Mouse (Mus musculus) frontal cortex, postnatal 10 days (tissue): Measurements from ENCODE around the gene Il10.

ENCODE experiments used
- DNase-seq, 2 experiments: peaks; one replicate each; pipeline ENCODE4 v3.0.0; 2022; ENCODE audit warnings: low spot score in 2 of 2, mixed read lengths in 1 of 2

The Il10 gene

GRCm38 (mm10) chr1:131049361-131049806, 29.7 kb downstream of the Il10 start:
- DNase-seq, result no peak

DNA sequence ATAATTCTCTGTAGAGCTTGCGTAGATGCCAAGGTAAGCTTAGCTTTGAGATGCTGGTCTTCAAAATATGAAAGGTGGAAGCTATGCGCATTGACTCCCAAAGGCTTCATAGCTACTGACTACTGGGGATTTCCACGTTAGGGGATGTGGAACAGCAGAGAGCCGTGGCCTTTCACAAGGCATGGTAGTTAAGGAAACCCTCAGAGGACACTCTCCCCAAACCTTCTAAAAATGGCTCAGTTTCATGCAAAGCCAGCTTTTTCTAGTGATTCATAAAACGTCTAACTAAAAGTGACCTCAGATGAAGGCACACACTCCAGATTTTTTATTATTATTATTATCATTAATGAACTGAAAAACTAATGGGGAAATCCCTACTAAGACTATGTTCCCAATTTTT, 30.4 kb downstream of the Il10 start:
- no peak for DNase-seq

GRCm38 (mm10) chr1:131050617-131051016, 31.0 kb downstream of the Il10 start:
- no peak for DNase-seq

GRCm38 (mm10) chr1:131051073-131051472, 31.4 kb downstream of the Il10 start:
- DNase-seq, result no peak

DNA sequence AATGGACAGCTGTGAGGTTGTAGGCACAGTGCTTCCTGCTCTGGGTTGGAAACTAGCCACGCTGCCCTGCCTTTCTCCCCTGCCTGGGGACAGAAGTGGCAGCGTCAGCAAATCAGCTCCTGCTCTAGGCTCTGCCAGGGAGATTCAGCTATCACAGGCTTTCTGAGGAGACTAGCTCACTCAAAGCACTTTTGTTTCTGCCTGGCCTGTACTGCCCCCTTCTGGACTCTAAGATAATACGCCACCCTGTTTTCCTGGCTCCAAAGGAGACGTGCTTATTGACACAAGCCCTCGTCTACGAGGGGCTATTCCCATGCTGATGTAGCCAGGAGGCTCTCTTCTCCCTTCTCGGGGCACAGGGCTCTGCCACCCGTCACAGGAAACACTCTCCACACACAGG, 33.6 kb downstream of the Il10 start:
- DNase-seq, result peak; percentile 66

DNA sequence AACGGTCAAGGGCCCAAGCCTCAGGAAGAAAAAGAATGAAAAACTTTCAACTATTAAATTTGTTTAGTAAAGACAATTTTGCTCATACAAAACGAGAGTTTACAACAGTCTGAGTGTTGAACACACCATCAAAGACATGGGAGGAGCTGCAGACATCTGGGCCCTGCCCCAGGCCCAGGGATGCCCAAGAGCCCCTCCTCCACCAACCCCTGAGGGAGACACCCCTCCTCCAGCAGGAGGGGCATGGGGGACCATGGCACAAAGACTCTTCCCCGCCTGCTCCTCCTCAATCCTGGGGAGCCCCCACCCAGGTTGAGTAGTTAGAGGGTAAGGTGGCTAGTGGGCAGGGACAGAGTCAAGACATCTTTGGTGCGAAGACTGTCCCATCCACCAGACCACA, 34.0 kb downstream of the Il10 start:
- no peak for DNase-seq

DNA sequence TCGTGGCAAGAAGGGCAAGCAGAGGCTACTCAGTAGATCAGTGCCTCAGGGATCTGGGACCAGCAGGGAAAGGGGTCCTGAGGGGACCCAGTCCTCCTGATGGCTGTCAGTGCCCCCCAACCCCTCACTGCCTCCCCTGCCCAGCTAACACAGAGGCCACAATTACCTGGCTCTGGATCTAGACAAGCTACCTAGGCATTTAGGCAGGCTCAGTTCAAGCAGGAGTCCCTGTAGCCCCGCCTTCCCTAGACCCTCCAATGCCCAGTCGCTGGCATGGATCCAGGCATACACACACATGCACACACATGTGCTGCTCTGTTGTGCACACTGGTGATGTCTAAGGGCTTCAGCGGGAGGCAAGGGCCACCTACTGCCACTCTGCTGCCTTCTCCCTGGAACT, 34.6 kb downstream of the Il10 start:
- DNase-seq, result no peak

GRCm38 (mm10) chr1:131058431-131058830, 38.8 kb downstream of the Il10 start:
- DNase-seq, result no peak

- DNase-seq, result no peak
These were observed 39.8 kb downstream of the Il10 start for GRCm38 (mm10) chr1:131059411-131059810.

DNA sequence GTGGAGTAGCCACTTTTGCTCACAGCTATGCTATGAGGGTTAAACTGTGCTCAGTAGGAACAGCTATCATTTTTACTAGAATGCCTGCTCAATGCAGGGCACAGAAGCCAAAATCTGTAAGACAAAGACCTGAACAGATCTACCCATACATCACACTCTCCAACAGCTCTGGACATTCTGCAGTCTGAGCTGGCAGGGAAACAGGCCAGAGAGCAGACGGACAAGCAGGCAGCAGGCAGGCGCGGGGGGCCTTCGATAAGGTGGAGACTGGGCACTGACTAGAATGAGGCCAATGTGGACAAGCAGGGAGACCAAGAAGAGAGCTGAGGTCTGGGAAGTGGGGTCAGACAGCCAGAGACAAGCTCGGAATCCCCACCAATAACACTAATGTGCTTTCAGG, 40.2 kb downstream of the Il10 start:
- no peak for DNase-seq

DNA sequence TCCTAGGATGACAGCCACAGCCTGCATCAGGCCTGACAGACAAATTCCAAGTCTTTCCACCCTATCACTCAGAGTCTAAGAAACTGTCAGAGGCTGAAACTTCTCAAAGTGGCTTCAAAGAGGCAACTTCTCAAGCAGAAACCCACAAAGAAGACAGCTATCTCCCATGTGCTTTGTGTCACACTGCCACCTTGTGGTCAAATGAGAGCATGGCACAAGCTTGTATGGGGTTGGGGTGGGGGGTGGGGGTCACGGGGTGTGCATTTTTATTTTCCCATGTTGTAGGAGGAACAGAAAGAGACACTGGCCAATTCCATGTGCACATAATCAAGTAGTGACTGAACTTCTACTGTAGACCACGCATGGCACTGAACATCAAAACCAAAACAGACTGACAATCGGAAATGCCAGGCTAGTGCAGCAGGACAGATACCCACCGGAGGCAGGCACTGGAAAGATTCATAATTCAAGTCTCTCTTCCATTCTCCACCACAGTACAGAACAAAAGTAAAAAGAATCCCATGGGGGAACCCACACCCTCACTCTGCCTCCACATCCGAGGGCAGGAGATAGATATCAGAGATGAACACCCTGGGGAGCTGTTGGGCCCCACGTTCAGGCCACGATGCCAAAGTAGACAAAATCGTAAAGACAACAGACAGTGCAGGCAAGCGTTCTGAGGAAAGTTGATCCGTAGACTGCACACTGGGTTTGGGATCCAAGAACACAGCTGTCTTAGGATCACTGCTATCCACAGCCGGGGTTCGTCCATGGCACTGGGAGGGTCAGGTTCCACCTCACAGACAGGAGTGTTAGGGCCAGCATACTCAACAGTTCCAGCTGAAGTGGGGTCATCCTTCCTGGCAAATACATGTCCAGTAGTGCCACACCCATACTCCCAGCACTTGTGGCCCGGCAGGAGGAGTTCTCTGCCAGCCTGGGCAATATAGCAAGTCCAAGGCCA, 40.9 kb downstream of the Il10 start:
- peak in 1 of 2 experiments; percentile 34 for DNase-seq

GRCm38 (mm10) chr1:131061740-131062254, 42.2 kb downstream of the Il10 start:
- DNase-seq, result no peak

GRCm38 (mm10) chr1:131062821-131063220, 43.2 kb downstream of the Il10 start:
- peak in 1 of 2 experiments; percentile 55 for DNase-seq

- no peak for DNase-seq
These were observed 44.6 kb downstream of the Il10 start for GRCm38 (mm10) chr1:131064202-131064601.

DNA sequence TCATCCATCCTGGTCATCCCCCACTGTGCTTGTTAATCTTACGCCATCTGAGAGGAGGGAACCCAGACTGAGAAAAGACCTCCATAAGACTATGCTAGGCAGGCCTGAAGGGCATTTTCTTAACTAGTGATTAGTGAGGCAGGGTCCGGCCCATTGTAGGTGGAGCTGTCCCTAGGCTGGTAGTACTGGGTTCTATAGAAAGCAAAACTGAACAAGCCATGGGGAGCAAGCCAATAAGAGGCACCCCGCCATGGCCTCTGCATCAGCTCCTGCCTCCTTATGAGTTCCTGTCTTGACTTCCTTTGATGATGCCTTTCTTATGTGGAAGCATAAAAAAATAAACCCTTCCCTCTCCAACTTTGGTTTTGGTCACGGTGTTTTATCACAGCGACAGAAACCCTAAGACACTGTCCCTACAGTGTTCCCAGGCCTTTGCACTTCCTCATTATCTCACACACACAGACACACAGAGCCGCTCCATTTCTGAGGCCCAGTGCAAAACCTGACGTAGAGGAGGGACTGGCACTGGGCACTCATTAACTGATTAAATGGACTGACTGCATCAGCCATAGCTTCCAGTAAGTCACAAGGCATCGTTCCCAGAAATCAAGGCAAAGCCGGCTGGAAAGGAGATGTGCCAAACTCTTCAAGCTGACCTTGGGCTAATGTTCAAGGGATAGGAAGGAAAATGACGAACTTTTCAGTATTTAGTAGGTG, 48.5 kb downstream of the Il10 start:
- DNase-seq, result no peak

DNA sequence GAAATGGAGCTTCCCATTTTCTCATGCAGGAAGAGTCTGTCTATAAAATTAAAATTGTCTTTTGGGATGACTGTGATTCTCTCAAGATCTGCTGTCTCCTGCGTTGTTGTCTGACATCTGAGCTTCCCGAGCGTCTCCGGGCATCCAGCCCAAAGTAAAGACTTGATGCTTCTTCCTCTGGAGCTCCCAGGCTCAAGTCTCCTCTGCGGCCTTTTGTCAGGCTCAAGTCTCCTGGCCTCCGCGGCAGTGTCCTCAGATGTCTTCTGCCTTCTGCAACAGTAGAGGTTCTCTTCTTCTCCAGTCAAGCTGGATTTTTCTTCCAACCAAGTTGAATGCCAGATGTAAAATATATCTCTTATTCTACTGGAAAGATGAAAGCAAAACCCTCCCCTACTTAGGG, 49.4 kb downstream of the Il10 start:
- DNase-seq, result no peak

- DNase-seq, result no peak
These were observed 52.8 kb downstream of the Il10 start for GRCm38 (mm10) chr1:131072376-131072990.

- peak; percentile 54 to 68 for DNase-seq
These were observed 54.9 kb downstream of the Il10 start for GRCm38 (mm10) chr1:131074524-131074938.
